Mouse (Mus musculus): ENCODE data around the gene Gpr55.

DNA sequence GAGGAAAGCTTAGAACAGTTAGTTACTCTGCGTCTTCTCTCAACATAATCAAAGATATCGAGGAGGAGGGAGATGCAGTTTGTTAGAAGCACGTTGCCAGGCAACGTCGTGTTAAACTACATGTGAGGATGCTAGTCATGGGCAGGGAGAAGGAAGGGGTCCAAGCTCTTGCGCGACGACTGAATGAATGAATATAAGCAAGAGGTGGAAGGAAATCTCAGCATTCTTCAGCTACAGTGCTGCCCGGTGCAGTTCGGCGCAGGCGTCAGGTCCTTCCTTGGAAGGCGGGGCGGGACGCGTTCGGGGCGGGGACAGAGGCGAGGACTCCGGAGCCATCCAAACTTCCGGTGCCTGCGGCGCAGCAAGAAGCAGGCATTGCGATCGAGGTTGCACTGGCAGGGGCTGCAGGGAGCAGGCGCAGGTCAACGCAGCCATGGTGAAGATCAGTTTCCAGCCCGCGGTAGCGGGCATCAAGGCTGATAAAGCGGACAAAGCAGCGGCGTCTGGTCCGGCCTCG, 66.5 kb downstream of the Gpr55 start, which contains the start of gene Itm2c:
- no peak for TF ChIP-seq CTCF (IDR thresholded peaks at IDR 0.05; ENCODE audit: control insufficient read depth, insufficient read depth, low read length)
- TF ChIP-seq POLR2A (IDR thresholded peaks at IDR 0.05; ENCODE audit: borderline replicate concordance, control insufficient read depth, low read depth, low read length), result peak; percentile 66; the same call in 1 of the 2 replicates

Measured in bone marrow, adult 2 months (tissue).